Mouse (Mus musculus): ENCODE measurements around the gene Ap5b1. TPM values are rescaled to one million over a fixed set of nuclear protein-coding genes. Genes with fewer than 3 reads are reported as not detected.

The Ap5b1 gene
- total and polyA plus RNA-seq, 2 experiments from 2014 or later, result 1.9 to 14.5 TPM

- ATAC-seq (ENCODE audit: low FRiP score) (no peak), DNase-seq (ENCODE audit: low spot score) (no peak)
- Histone ChIP-seq H3K9me3 (ENCODE audit: low read length) (no peaks in the 10 kb centered on the region), H3K27ac (ENCODE audit: low read depth, low read length) (no peak overlapping the region), H3K36me3 (ENCODE audit: insufficient read depth, low read length) (no peaks in the 10 kb centered on the region), H3K27me3 (ENCODE audit: insufficient read depth, low read length) (no peaks in the 10 kb centered on the region), H3K4me2 (ENCODE audit: low read depth, low read length, poor library complexity, severe bottlenecking) (no peak overlapping the region), H3K4me1 (ENCODE audit: insufficient read depth, low read length) (0 out of 2 replicates have a peak, but pooled peaks cover 4% of the 10 kb centered on the region), H3K4me3 (ENCODE audit: low read depth, low read length) (no peak overlapping the region), H3K9ac (replicated peaks; ENCODE audit: low read length, poor library complexity, severe bottlenecking) (no peak overlapping the region)
- WGBS, result 71% methylated on average over 8 of the region's 8 CpGs
- no peak for TF ChIP-seq CTCF (IDR thresholded peaks at IDR 0.05)
These were observed 35.3 kb upstream of the Ap5b1 start for GRCm38 (mm10) chr19:5532520-5532919.

DNA sequence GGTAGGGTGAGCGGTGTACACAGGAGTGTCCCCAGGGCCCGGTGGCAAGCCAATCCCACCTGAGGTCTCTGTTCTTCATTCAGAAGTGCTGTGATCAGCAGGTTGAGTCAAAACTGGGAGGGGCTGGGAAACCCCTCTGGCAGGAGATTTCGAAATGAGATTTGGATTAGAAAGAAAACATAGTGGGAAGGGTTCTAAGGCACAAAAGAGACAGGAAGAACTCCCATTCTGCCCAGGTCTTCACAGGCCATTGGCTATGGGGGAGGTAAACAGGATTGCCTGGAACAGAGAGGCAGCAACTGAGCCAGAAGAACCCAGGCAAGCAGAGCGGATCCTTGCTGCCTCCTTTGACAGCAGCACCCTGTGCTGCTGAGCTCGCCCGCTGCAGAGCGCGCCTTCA lies 29.0 kb upstream of the Ap5b1 start:
- Histone ChIP-seq H3K27ac (ENCODE audit: low read depth, low read length) (no peak overlapping the region), H3K4me2 (ENCODE audit: low read depth, low read length, poor library complexity, severe bottlenecking) (no peak overlapping the region), H3K9me3 (ENCODE audit: low read length) (no peaks in the 10 kb centered on the region), H3K27me3 (ENCODE audit: insufficient read depth, low read length) (no peaks in the 10 kb centered on the region), H3K4me1 (ENCODE audit: insufficient read depth, low read length) (no peaks in the 10 kb centered on the region), H3K9ac (replicated peaks; ENCODE audit: low read length, poor library complexity, severe bottlenecking) (no peak overlapping the region), H3K4me3 (ENCODE audit: low read depth, low read length) (no peak overlapping the region), H3K36me3 (ENCODE audit: insufficient read depth, low read length) (no peaks in the 10 kb centered on the region)
- DNase-seq (ENCODE audit: low spot score) (no peak), ATAC-seq (ENCODE audit: low FRiP score) (no peak)
- TF ChIP-seq CTCF (IDR thresholded peaks at IDR 0.05), result no peak
- 64% methylated on average over 8 of the region's 8 CpGs for WGBS

- ATAC-seq (ENCODE audit: low FRiP score) (no peak), DNase-seq (ENCODE audit: low spot score) (no peak)
- Histone ChIP-seq H3K4me2 (ENCODE audit: low read depth, low read length, poor library complexity, severe bottlenecking) (no peak overlapping the region), H3K27ac (ENCODE audit: low read depth, low read length) (no peak overlapping the region), H3K27me3 (ENCODE audit: insufficient read depth, low read length) (no peaks in the 10 kb centered on the region), H3K36me3 (ENCODE audit: insufficient read depth, low read length) (no peaks in the 10 kb centered on the region), H3K4me1 (ENCODE audit: insufficient read depth, low read length) (no peaks in the 10 kb centered on the region), H3K9ac (replicated peaks; ENCODE audit: low read length, poor library complexity, severe bottlenecking) (no peak overlapping the region), H3K4me3 (ENCODE audit: low read depth, low read length) (no peak overlapping the region), H3K9me3 (ENCODE audit: low read length) (no peaks in the 10 kb centered on the region)
- TF ChIP-seq CTCF (IDR thresholded peaks at IDR 0.05), result no peak
- WGBS, result 91% methylated on average over 9 of the region's 9 CpGs
These were observed 24.5 kb upstream of the Ap5b1 start for GRCm38 (mm10) chr19:5543362-5543761.

GRCm38 (mm10) chr19:5544031-5544430 lies 23.8 kb upstream of the Ap5b1 start:
- 62% methylated on average over 11 of the region's 11 CpGs for WGBS
- Histone ChIP-seq H3K9ac (replicated peaks; ENCODE audit: low read length, poor library complexity, severe bottlenecking) (no peak overlapping the region), H3K27ac (ENCODE audit: low read depth, low read length) (no peak overlapping the region), H3K4me1 (ENCODE audit: insufficient read depth, low read length) (no peaks in the 10 kb centered on the region), H3K9me3 (ENCODE audit: low read length) (no peaks in the 10 kb centered on the region), H3K4me2 (ENCODE audit: low read depth, low read length, poor library complexity, severe bottlenecking) (no peak overlapping the region), H3K27me3 (ENCODE audit: insufficient read depth, low read length) (no peaks in the 10 kb centered on the region), H3K36me3 (ENCODE audit: insufficient read depth, low read length) (no peaks in the 10 kb centered on the region), H3K4me3 (ENCODE audit: low read depth, low read length) (no peak overlapping the region)
- no peak for TF ChIP-seq CTCF (IDR thresholded peaks at IDR 0.05)
- ATAC-seq (ENCODE audit: low FRiP score) (no peak), DNase-seq (ENCODE audit: low spot score) (no peak)

DNA sequence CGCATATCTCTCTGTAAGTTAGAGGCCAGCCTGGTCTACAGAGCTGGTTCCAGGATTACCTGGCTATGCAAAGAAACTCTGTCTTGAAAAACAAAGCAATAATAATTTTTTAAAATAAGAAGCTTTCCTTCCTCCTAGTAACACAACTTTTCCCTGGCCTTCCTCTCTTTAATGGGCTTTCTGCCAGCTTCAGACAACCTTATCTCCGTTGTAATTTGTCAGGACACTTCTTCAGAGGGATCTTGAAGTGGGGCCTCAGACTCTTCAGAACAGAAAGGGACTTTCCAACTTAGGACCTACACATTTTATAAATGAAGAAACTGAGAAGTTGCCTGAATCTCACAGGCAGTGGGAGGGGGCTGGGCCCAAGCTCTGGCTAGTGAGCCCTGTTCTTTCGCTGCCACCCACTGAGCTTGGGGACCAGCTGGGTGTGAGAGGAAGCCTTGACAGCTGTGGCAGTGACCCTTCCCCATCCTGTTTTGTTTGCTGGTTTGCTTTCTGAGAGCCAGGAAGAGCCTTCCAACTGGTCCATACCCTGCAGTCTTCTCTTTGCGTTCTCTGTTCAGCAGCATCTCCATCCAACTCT lies 20.3 kb upstream of the Ap5b1 start:
- Histone ChIP-seq H3K4me2 (ENCODE audit: low read depth, low read length, poor library complexity, severe bottlenecking) (no peak overlapping the region), H3K4me1 (ENCODE audit: insufficient read depth, low read length) (no peaks in the 10 kb centered on the region), H3K27me3 (ENCODE audit: insufficient read depth, low read length) (no peaks in the 10 kb centered on the region), H3K27ac (ENCODE audit: low read depth, low read length) (no peak overlapping the region), H3K9me3 (ENCODE audit: low read length) (no peaks in the 10 kb centered on the region), H3K9ac (replicated peaks; ENCODE audit: low read length, poor library complexity, severe bottlenecking) (no peak overlapping the region), H3K4me3 (ENCODE audit: low read depth, low read length) (no peak overlapping the region), H3K36me3 (ENCODE audit: insufficient read depth, low read length) (peaks cover 3% of the 10 kb centered on the region; the same call in 1 of the 2 replicates)
- 81% methylated on average over 4 of the region's 4 CpGs for WGBS
- no peak for TF ChIP-seq CTCF (IDR thresholded peaks at IDR 0.05)
- ATAC-seq (ENCODE audit: low FRiP score), result no peak
- DNase-seq (ENCODE audit: low spot score), result no peak

DNA sequence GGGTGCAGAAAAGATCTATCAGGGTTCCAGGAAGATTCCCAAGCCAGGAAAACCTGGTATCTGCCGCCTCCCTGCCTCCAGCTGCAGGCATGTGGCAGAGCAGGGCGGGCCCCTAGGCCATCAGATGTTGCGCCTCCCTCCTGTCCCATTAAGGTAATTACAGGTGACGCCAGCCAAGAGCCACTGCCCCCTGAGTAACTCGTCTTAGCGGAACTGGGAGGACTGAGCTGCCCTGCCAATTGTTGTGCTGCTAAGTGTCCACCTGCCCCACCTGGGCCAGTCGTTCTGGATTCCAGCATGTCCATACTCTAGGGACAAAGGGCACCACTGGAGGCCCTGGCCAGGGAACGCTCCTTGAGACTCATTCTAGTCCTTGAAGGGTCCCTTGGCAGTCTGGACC lies 14.0 kb upstream of the Ap5b1 start:
- Histone ChIP-seq H3K9ac (replicated peaks; ENCODE audit: low read length, poor library complexity, severe bottlenecking) (no peak overlapping the region), H3K4me3 (ENCODE audit: low read depth, low read length) (no peak overlapping the region), H3K9me3 (ENCODE audit: low read length) (no peaks in the 10 kb centered on the region), H3K4me2 (ENCODE audit: low read depth, low read length, poor library complexity, severe bottlenecking) (no peak overlapping the region), H3K27me3 (ENCODE audit: insufficient read depth, low read length) (peaks cover 22% of the 10 kb centered on the region), H3K36me3 (ENCODE audit: insufficient read depth, low read length) (peaks cover 3% of the 10 kb centered on the region; the same call in 1 of the 2 replicates), H3K4me1 (ENCODE audit: insufficient read depth, low read length) (no peaks in the 10 kb centered on the region), H3K27ac (ENCODE audit: low read depth, low read length) (no peak overlapping the region)
- ATAC-seq (ENCODE audit: low FRiP score), result no peak
- DNase-seq (ENCODE audit: low spot score), result no peak
- no peak for TF ChIP-seq CTCF (IDR thresholded peaks at IDR 0.05)
- WGBS, result 58% methylated on average over 8 of the region's 8 CpGs

Data from midbrain, postnatal 0 days (tissue).